Mouse (Mus musculus) ES-CJ7 (cell line): ENCODE results near the gene Olfr834.
A peak's percentile ranks its signal among the peaks of the same experiment; 100 is the strongest.

Experiments used
- DNase-seq: peaks from one replicate; pipeline ENCODE4 v3.0.0; 2011; ENCODE audit warnings: low read depth, low spot score

Olfr834 gene

DNA sequence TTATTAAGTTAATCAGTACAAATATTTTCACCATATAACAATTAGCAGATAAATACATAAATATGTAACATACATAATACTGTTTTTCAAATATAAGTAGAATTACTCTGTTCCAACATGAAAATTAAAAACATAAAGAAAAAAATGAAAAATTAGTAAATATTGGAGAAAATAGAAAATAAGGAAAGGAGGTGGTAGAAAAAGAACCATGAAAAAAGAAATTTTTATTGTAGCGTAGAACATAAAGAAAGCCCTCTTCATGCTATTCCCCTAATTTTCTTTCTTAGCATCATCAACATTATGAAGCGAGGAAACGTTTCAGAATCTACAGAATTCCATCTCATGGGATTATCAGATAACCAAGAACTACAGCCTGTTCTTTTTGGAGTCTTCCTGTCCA lies at the start of gene Olfr834:
Olfr834 (plus strand) TSS at position 301 of the 400 bp plus-strand sequence.
- no peak for DNase-seq

DNA sequence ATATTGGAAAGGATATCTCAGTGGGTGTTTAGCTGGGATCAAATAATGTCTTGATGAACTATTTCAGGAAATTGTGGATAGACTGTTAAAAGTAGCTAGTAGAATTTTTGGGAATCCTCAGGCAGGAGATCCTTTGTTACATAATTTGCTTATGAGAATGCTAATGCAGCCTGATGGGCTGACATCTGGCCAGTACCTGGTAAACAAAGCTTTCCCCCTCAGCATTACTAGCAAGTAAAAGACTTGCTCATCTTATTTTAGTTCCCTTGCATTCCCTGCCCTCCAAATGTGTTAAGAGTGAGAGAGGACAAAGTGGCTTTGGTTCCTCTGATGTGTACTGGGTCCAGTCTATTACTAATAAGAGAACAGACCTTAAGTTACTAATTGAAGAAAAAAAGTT lies 25.8 kb upstream of the Olfr834 start:
- DNase-seq: peak; percentile 55

DNA sequence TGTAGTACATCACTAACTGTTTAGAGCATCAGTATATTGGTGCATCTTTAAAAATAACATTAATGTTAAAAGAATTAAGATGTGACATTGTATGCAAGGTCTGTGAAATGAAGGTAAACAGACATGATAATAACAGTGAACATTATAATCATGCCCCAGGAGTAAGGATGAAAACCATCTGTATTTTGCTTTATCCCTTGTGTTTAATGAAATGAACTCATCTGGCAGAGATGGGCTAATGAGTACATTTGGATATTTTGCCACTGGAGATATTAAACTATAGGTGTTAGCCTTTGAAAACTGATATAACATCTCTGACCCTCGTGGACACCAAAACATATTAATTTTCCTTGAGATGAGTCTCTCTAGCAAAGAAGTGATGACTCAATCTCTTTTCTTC lies 44.6 kb downstream of the Olfr834 start, which contains the start of gene Olfr835:
Olfr835 (plus strand) TSS at position 301 of the 400 bp plus-strand sequence.
- no peak for DNase-seq
